8 mouse cellular contexts compared by ENCODE assay signal in genomic region chr11:110409776-110410175, GRCm38 (mm10). TPM values are rescaled to one million over a fixed set of nuclear protein-coding genes. Genes with fewer than 3 reads are reported as not detected.
DNase-seq lines count a peak whose midpoint lies in the region; ATAC-seq lines count a peak whose summit lies in the region.

No protein-coding gene starts in this region.

- H3K27ac ChIP-seq in neural tube, embryonic 15.5 days (replicated peaks): no peak overlapping the region

- H3K9me3 ChIP-seq in neural tube, embryonic 15.5 days (replicated peaks): no peaks in the 10 kb centered on the region

- H3K9ac ChIP-seq in neural tube, embryonic 15.5 days (replicated peaks): no peak overlapping the region

- DNase-seq in cerebellum, postnatal 10 days: peak; percentile 36 to 48
- no peak for DNase-seq in cerebellum, adult 8-10 months
- peak; percentile 83 for DNase-seq in B cell, adult 2 months
- peak; percentile 38 for DNase-seq in c-Kit-positive CD71-negative TER-119-negative erythroid progenitor cells, embryonic 14.5 days (ENCODE audit: low read depth)
- peak; percentile 60 for DNase-seq in naive thymus-derived CD4-positive, alpha-beta T cell, adult 2 months (ENCODE audit: low read depth)
- DNase-seq in cerebellum, postnatal 36 days: no peak

- H3K27me3 ChIP-seq in neural tube, embryonic 15.5 days (replicated peaks): no peaks in the 10 kb centered on the region

- H3K4me1 ChIP-seq in neural tube, embryonic 15.5 days: no peaks in the 10 kb centered on the region

- H3K4me3 ChIP-seq in neural tube, embryonic 15.5 days (replicated peaks): no peak overlapping the region

- ATAC-seq in inflammation-experienced regulatory T-cells, adult 6 months: no peak
- ATAC-seq in neural tube, embryonic 15.5 days (ENCODE audit: low FRiP score): no peak

- H3K4me2 ChIP-seq in neural tube, embryonic 15.5 days: no peak overlapping the region

- 72% methylated on average over 9 of the region's 9 CpGs for WGBS in neural tube, embryonic 15.5 days

- H3K36me3 ChIP-seq in neural tube, embryonic 15.5 days: no peaks in the 10 kb centered on the region

RNA-seq across cellular contexts. Expression of gene Map2k6, which starts 10.9 kb away (rescaled TPM):
- 1 to 10 TPM; 6.1 to 8.3 (median 6.5) TPM for polyA plus RNA-seq in inflammation-experienced regulatory T-cells, adult 6 months (2017; shearing (Covaris generic))
- 19.7 and 20.7 TPM in 2 replicates for polyA plus RNA-seq in neural tube, embryonic 15.5 days (2015; fragmentation: Nextera tagmentation; extraction: Ambion mirVana)

Comparison
In these comparisons a context has a peak if more than half of its experiments do, and no peak if none do; other contexts are left out.
1. DNase-seq: peak in cerebellum, postnatal 10 days (2 of 2), B cell, adult 2 months (2 of 2), c-Kit-positive CD71-negative TER-119-negative erythroid progenitor cells, embryonic 14.5 days (single experiment) and naive thymus-derived CD4-positive, alpha-beta T cell, adult 2 months (single experiment); none in cerebellum, adult 8-10 months (single experiment) and cerebellum, postnatal 36 days (0 of 2).